Mouse (Mus musculus) urinary bladder, postnatal 10 days (tissue): Measurements from ENCODE around the gene Lpcat3.

Experiments
- DNase-seq: peaks from one replicate; pipeline ENCODE4 v3.0.0; 2022; ENCODE audit warnings: low spot score

Lpcat3 gene

GRCm38 (mm10) chr6:124739231-124739796 is 76.5 kb downstream of the Lpcat3 start:
- DNase-seq: no peak

- DNase-seq: no peak
Observed at GRCm38 (mm10) chr6:124740211-124740887, 77.5 kb downstream of the Lpcat3 start.

- no peak for DNase-seq
Observed at GRCm38 (mm10) chr6:124740888-124741761, 78.3 kb downstream of the Lpcat3 start, which contains the start of gene Grcc10. Gene Grcc10, minus strand, starts transcription at chr6:124741374.

GRCm38 (mm10) chr6:124741842-124742241 is 79.0 kb downstream of the Lpcat3 start:
- no peak for DNase-seq

- DNase-seq: no peak
Observed at GRCm38 (mm10) chr6:124742839-124743514, 80.2 kb downstream of the Lpcat3 start.

GRCm38 (mm10) chr6:124743647-124744046 is 80.8 kb downstream of the Lpcat3 start:
- no peak for DNase-seq

GRCm38 (mm10) chr6:124744755-124745321 is 82.0 kb downstream of the Lpcat3 start:
- DNase-seq: no peak

GRCm38 (mm10) chr6:124745490-124746295 is 82.9 kb downstream of the Lpcat3 start:
- DNase-seq: peak; percentile 77

- DNase-seq: no peak
Observed at GRCm38 (mm10) chr6:124746296-124746605, 83.4 kb downstream of the Lpcat3 start.

- no peak for DNase-seq
Observed at GRCm38 (mm10) chr6:124746654-124747632, 84.1 kb downstream of the Lpcat3 start.

GRCm38 (mm10) chr6:124750405-124750804 is 87.6 kb downstream of the Lpcat3 start:
- no peak for DNase-seq

- no peak for DNase-seq
Observed at GRCm38 (mm10) chr6:124753861-124754260, 91.0 kb downstream of the Lpcat3 start.
